Mouse (Mus musculus) layer of hippocampus, adult 18-20 months (tissue): ENCODE results near the gene Notch2. TPM values are rescaled to one million over a fixed set of nuclear protein-coding genes. Genes with fewer than 3 reads are reported as not detected.

Source experiments
- DNase-seq, 2 experiments: peaks; one replicate each; pipeline ENCODE4 v3.0.0; 2022; ENCODE audit warnings: low spot score in 2 of 2
- total RNA-seq, 2 experiments: library from RNA; stranded (reverse); gene quantifications; 2 replicates each; pipeline ENCODE4 v1.2.3; 2021

The Notch2 gene
- total RNA-seq, 2 experiments from 2014 or later: 21.4 to 22.8 TPM

- no peak for DNase-seq
These were observed 131.9 kb downstream of the Notch2 start for GRCm38 (mm10) chr3:98145204-98145603.

GRCm38 (mm10) chr3:98146471-98147410 is 133.4 kb downstream of the Notch2 start:
- DNase-seq: no peak

GRCm38 (mm10) chr3:98147706-98148105 is 134.4 kb downstream of the Notch2 start:
- no peak for DNase-seq

- no peak for DNase-seq
These were observed 136.6 kb downstream of the Notch2 start for GRCm38 (mm10) chr3:98149881-98150280.

- no peak for DNase-seq
These were observed 137.7 kb downstream of the Notch2 start for GRCm38 (mm10) chr3:98151016-98151415.

- no peak for DNase-seq
These were observed 140.1 kb downstream of the Notch2 start for GRCm38 (mm10) chr3:98153460-98153859.

- no peak for DNase-seq
These were observed 142.8 kb downstream of the Notch2 start for GRCm38 (mm10) chr3:98156158-98156557.

GRCm38 (mm10) chr3:98157073-98157472 is 143.7 kb downstream of the Notch2 start:
- no peak for DNase-seq

GRCm38 (mm10) chr3:98157585-98157984 is 144.3 kb downstream of the Notch2 start:
- DNase-seq: no peak

- no peak for DNase-seq
These were observed 145.3 kb downstream of the Notch2 start for GRCm38 (mm10) chr3:98158646-98159045.

GRCm38 (mm10) chr3:98159289-98159688 is 146.0 kb downstream of the Notch2 start:
- no peak for DNase-seq

GRCm38 (mm10) chr3:98160330-98160729 is 147.0 kb downstream of the Notch2 start, which contains the start of gene Adam30:
Adam30 (plus strand) TSS chr3:98160630.
- no peak for DNase-seq

GRCm38 (mm10) chr3:98178340-98178739 is 165.0 kb downstream of the Notch2 start:
- peak in 1 of 2 experiments; percentile 58 for DNase-seq

GRCm38 (mm10) chr3:98180805-98181204 is 167.5 kb downstream of the Notch2 start:
- DNase-seq: peak; percentile 52 to 88

- peak in 1 of 2 experiments; percentile 13 for DNase-seq
These were observed 171.9 kb downstream of the Notch2 start for GRCm38 (mm10) chr3:98185163-98185714.

GRCm38 (mm10) chr3:98187777-98188176 is 174.4 kb downstream of the Notch2 start:
- no peak for DNase-seq

- no peak for DNase-seq
These were observed 184.6 kb downstream of the Notch2 start for GRCm38 (mm10) chr3:98197711-98198532.

- no peak for DNase-seq
These were observed 186.4 kb downstream of the Notch2 start for GRCm38 (mm10) chr3:98199747-98200146.
